Mouse (Mus musculus): ENCODE data around the gene A2m. TPM values are rescaled to one million over a fixed set of nuclear protein-coding genes. Genes with fewer than 3 reads are reported as not detected.

Gene A2m
- polyA plus RNA-seq, 1 experiment from 2014 or later = 4.7 TPM

Other genes with a start within 250 kb of the A2m start
- gene Iqsec3, start 161.7 kb upstream of the A2m start, polyA plus RNA-seq (2015; fragmentation: Nextera tagmentation; extraction: Ambion mirVana) = 3.9 and 6.2 TPM in 2 replicates
- gene Gm7298, start 97.6 kb downstream of the A2m start, polyA plus RNA-seq (2015; fragmentation: Nextera tagmentation; extraction: Ambion mirVana) = not detected in 2 replicates
- gene Mug1, start 203.2 kb downstream of the A2m start, polyA plus RNA-seq (2015; fragmentation: Nextera tagmentation; extraction: Ambion mirVana) = not detected in 2 replicates

Measured in forebrain, embryonic 16.5 days (tissue).